Mouse (Mus musculus) limb, embryonic 12.5 days (tissue): ENCODE measurements around the gene Bcat1. TPM values are rescaled to one million over a fixed set of nuclear protein-coding genes. Genes with fewer than 3 reads are reported as not detected.

ENCODE experiments used
- ATAC-seq: fragments of 200-750 bp; cut with Nextera tagmentation; 2 replicates; pipeline ENCODE4 v1.8.0; 2017; ENCODE audit warnings: low read depth, moderate TSS enrichment; ENCODE audit not compliant: insufficient number of reproducible peaks, insufficient read depth, low FRiP score, low TSS enrichment
- H3K27ac ChIP-seq: fragments of 300-500 bp; sonication (generic); 2 replicates; pipeline ENCODE4 v1.5.1; 2016; ENCODE audit warnings: mild to moderate bottlenecking, moderate library complexity
- H3K27me3 ChIP-seq: fragments of 300-500 bp; sonication (generic); 2 replicates; pipeline ENCODE4 v1.6.1; 2016; ENCODE audit warnings: mild to moderate bottlenecking, moderate library complexity
- H3K36me3 ChIP-seq: fragments of 300-500 bp; sonication (generic); 2 replicates; pipeline ENCODE4 v1.6.1; 2016; ENCODE audit warnings: mild to moderate bottlenecking, moderate library complexity
- H3K4me1 ChIP-seq: fragments of 300-500 bp; sonication (generic); replicated peaks from 2 replicates; pipeline ENCODE4 v1.6.1; 2016
- H3K4me2 ChIP-seq: fragments of 300-500 bp; sonication (generic); 2 replicates; pipeline ENCODE4 v1.6.1; 2016; ENCODE audit warnings: mild to moderate bottlenecking, moderate library complexity
- H3K4me3 ChIP-seq: fragments of 300-500 bp; sonication (generic); replicated peaks from 2 replicates; pipeline ENCODE4 v1.5.1; 2016; ENCODE audit warnings: mild to moderate bottlenecking
- H3K9ac ChIP-seq: fragments of 300-500 bp; sonication (generic); replicated peaks from 2 replicates; pipeline ENCODE4 v1.6.1; 2016; ENCODE audit warnings: mild to moderate bottlenecking, moderate library complexity
- H3K9me3 ChIP-seq: fragments of 300-500 bp; sonication (generic); 2 replicates; pipeline ENCODE4 v1.6.1; 2016; ENCODE audit warnings: mild to moderate bottlenecking, moderate library complexity
- WGBS: fragments of 180-500 bp; shearing (Covaris S2); methylation state at CpG from one replicate; pipeline ENCODE4 v1.1.7; 2016; 5-methylcytosine and 5-hydroxymethylcytosine counted together
- polyA plus RNA-seq: library from polyadenylated mRNA; unstranded; fragments of >200 nt; fragmentation: Nextera tagmentation; extraction: Ambion mirVana; gene quantifications from 2 replicates; pipeline ENCODE4 v1.2.1, GENCODE M21; 2016

Gene Bcat1
- polyA plus RNA-seq, 1 experiment from 2014 or later: 41.7 TPM

- no peaks in the 10 kb centered on the region for H3K36me3 ChIP-seq
- H3K4me1 ChIP-seq: peaks cover 1% of the 10 kb centered on the region; the same call in 1 of the 2 replicates
- H3K4me2 ChIP-seq: no peak overlapping the region
- no peak for ATAC-seq
- H3K9ac ChIP-seq: no peak overlapping the region
- WGBS: 80% methylated on average over 2 of the region's 2 CpGs
- H3K9me3 ChIP-seq: no peaks in the 10 kb centered on the region
- 0 out of 2 replicates have a peak, but pooled peaks cover 5% of the 10 kb centered on the region for H3K27me3 ChIP-seq
- no peak overlapping the region for H3K4me3 ChIP-seq
- no peak overlapping the region for H3K27ac ChIP-seq
Measured at GRCm38 (mm10) chr6:145069921-145070320, 6.1 kb downstream of the Bcat1 start.

GRCm38 (mm10) chr6:145069397-145069796, 6.6 kb downstream of the Bcat1 start:
- H3K36me3 ChIP-seq: no peaks in the 10 kb centered on the region
- no peaks in the 10 kb centered on the region for H3K9me3 ChIP-seq
- H3K4me1 ChIP-seq: no peaks in the 10 kb centered on the region; the same call in 1 of the 2 replicates
- WGBS: 95% methylated on average over 7 of the region's 7 CpGs
- no peak overlapping the region for H3K27ac ChIP-seq
- H3K9ac ChIP-seq: no peak overlapping the region
- no peak overlapping the region for H3K4me2 ChIP-seq
- no peak overlapping the region for H3K4me3 ChIP-seq
- 0 out of 2 replicates have a peak, but pooled peaks cover 5% of the 10 kb centered on the region for H3K27me3 ChIP-seq
- ATAC-seq: no peak

DNA sequence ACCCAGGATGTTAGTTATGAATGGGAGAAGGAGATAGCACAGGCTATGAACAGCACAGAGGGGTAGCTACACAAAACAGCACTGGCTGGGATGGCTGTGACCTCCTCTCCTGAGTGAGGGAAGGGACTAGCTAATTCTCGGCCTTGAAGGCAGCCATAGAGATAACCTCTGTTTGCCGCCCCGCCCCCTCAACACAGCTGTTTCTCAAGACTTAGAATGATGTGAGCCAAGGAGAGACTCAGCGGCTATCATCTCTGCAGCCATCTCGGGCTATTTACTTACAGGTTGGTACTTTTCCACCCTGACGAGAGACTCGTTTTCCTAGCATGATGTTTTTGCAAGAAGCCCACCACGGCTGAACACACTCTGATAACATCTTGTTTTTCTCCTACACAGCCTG, 8.3 kb downstream of the Bcat1 start:
- H3K4me3 ChIP-seq: no peak overlapping the region
- WGBS: 75% methylated on average over 8 of the region's 8 CpGs
- no peak overlapping the region for H3K9ac ChIP-seq
- no peak overlapping the region for H3K27ac ChIP-seq
- no peaks in the 10 kb centered on the region for H3K9me3 ChIP-seq
- no peak for ATAC-seq
- no peaks in the 10 kb centered on the region for H3K4me1 ChIP-seq
- no peaks in the 10 kb centered on the region for H3K27me3 ChIP-seq
- no peak overlapping the region for H3K4me2 ChIP-seq
- no peaks in the 10 kb centered on the region for H3K36me3 ChIP-seq

- no peak for ATAC-seq
- Histone ChIP-seq H3K4me3 (no peak overlapping the region), H3K27me3 (no peaks in the 10 kb centered on the region), H3K36me3 (no peaks in the 10 kb centered on the region), H3K4me2 (no peak overlapping the region), H3K9me3 (no peaks in the 10 kb centered on the region), H3K4me1 (no peaks in the 10 kb centered on the region), H3K27ac (no peak overlapping the region), H3K9ac (no peak overlapping the region)
- WGBS: 75% methylated on average over 6 of the region's 6 CpGs
Measured at GRCm38 (mm10) chr6:145066416-145066815, 9.6 kb downstream of the Bcat1 start.

GRCm38 (mm10) chr6:145065301-145065845, 10.6 kb downstream of the Bcat1 start:
- no peaks in the 10 kb centered on the region for H3K4me1 ChIP-seq
- no peaks in the 10 kb centered on the region for H3K36me3 ChIP-seq
- no peak for ATAC-seq
- no peaks in the 10 kb centered on the region for H3K9me3 ChIP-seq
- WGBS: 80% methylated on average over 4 of the region's 4 CpGs
- H3K27ac ChIP-seq: no peak overlapping the region
- no peak overlapping the region for H3K4me2 ChIP-seq
- no peak overlapping the region for H3K4me3 ChIP-seq
- no peaks in the 10 kb centered on the region for H3K27me3 ChIP-seq
- no peak overlapping the region for H3K9ac ChIP-seq

DNA sequence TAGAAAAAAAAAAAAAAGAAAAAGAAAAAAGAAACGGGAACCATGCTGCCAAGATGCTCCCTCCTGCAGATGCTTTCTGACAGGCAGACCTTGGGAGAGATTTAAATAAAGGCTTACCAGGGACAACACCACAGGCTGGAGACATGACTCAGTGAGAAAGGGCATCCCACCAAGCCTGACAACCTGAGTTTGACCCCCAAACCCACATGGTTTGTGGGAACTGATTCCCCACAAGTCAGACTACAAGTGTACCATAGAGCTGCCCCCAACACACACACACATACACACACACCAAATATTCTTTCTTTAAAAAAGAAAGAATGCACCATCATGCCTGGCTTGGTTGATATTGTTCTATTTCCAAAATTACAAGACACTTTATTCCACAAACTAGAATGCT, 11.9 kb downstream of the Bcat1 start:
- H3K27ac ChIP-seq: no peak overlapping the region
- no peaks in the 10 kb centered on the region for H3K36me3 ChIP-seq
- H3K9ac ChIP-seq: no peak overlapping the region
- H3K4me2 ChIP-seq: no peak overlapping the region
- ATAC-seq: no peak
- no peaks in the 10 kb centered on the region for H3K9me3 ChIP-seq
- no peaks in the 10 kb centered on the region for H3K4me1 ChIP-seq
- WGBS: 50% methylated on average over 1 of the region's 1 CpGs
- no peaks in the 10 kb centered on the region for H3K27me3 ChIP-seq
- no peak overlapping the region for H3K4me3 ChIP-seq

GRCm38 (mm10) chr6:145063212-145063868, 12.6 kb downstream of the Bcat1 start:
- WGBS: 23% methylated on average over 5 of the region's 5 CpGs
- no peak overlapping the region for H3K4me2 ChIP-seq
- no peak overlapping the region for H3K9ac ChIP-seq
- no peak overlapping the region for H3K27ac ChIP-seq
- ATAC-seq: no peak
- no peak overlapping the region for H3K4me3 ChIP-seq
- no peaks in the 10 kb centered on the region for H3K9me3 ChIP-seq
- H3K4me1 ChIP-seq: no peaks in the 10 kb centered on the region
- H3K36me3 ChIP-seq: no peaks in the 10 kb centered on the region
- no peaks in the 10 kb centered on the region for H3K27me3 ChIP-seq

DNA sequence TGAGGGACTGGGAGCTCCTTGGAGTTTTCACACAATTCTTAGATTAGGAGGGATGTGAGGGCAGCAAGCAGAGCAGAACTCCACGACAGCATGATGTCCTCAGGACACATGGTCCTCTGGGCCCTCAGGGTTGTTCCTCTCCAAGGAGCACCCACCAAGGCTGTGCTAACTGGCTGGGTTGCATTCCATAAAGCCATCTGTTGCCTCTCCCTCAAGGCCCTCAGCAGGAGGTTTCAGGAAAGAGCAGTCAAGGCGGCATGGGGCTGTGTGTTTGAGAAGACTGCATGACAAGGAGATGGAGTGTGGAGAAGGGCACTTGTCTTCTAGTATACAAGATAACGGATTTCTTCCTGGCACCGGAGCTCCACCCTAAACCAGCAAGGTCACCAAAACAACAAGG, 13.2 kb downstream of the Bcat1 start:
- H3K4me1 ChIP-seq: no peaks in the 10 kb centered on the region
- H3K27ac ChIP-seq: no peak overlapping the region
- no peak overlapping the region for H3K9ac ChIP-seq
- no peaks in the 10 kb centered on the region for H3K9me3 ChIP-seq
- WGBS: 46% methylated on average over 4 of the region's 4 CpGs
- no peak overlapping the region for H3K4me3 ChIP-seq
- no peak for ATAC-seq
- H3K27me3 ChIP-seq: no peaks in the 10 kb centered on the region
- H3K36me3 ChIP-seq: no peaks in the 10 kb centered on the region
- H3K4me2 ChIP-seq: no peak overlapping the region

DNA sequence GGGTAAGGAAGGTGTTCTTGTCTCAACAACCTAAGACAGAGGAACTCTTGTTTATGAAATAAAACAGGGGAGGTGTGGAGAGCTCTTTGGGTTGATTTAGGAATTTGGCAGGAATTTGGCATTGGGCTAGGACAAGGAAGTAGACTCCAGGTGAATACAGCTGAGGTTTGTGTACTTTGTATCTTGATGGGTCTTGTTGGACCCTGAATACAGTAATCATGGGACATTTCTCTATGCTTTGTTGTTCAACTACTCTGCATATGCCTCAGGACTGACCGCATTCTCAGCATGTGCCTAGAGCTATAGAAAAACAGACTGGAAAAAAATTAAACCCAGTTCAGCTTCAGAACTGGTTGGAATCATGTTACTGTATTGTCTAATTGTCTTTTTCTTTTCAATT, 14.6 kb downstream of the Bcat1 start:
- 92% methylated on average over 1 of the region's 1 CpGs for WGBS
- Histone ChIP-seq H3K27ac (no peak overlapping the region), H3K27me3 (no peaks in the 10 kb centered on the region), H3K9me3 (no peaks in the 10 kb centered on the region), H3K4me1 (peaks cover under 1% of the 10 kb centered on the region; the same call in 1 of the 2 replicates), H3K4me3 (no peak overlapping the region), H3K9ac (no peak overlapping the region), H3K4me2 (no peak overlapping the region), H3K36me3 (no peaks in the 10 kb centered on the region)
- ATAC-seq: no peak

DNA sequence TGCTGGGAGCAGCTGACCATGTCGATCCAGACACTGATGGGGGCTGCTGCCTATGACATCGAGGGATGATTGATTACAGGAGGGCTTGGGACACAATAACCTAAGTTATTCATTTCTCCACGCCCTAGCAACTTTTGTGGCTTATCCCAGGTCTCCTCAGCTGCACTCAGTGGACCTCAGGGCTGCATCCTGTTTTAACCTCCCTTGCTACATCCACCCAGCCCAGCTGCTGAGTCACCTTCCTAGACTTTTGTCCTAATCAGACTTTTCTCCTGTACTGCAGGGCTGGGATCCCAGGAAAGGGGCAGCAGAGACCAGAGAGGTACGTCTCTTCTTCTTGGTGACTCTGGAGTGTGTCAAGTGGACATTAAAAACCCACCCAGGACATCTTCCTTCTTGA, 19.9 kb downstream of the Bcat1 start:
- no peak for ATAC-seq
- Histone ChIP-seq H3K27me3 (no peaks in the 10 kb centered on the region), H3K4me2 (no peak overlapping the region), H3K27ac (no peak overlapping the region), H3K9me3 (no peaks in the 10 kb centered on the region), H3K9ac (no peak overlapping the region), H3K4me3 (no peak overlapping the region), H3K36me3 (no peaks in the 10 kb centered on the region), H3K4me1 (peaks cover 3% of the 10 kb centered on the region; the same call in 1 of the 2 replicates)
- WGBS: 74% methylated on average over 4 of the region's 4 CpGs

- H3K9me3 ChIP-seq: no peaks in the 10 kb centered on the region
- 63% methylated on average over 6 of the region's 6 CpGs for WGBS
- no peak for ATAC-seq
- H3K4me2 ChIP-seq: no peak overlapping the region
- no peak overlapping the region for H3K9ac ChIP-seq
- H3K27ac ChIP-seq: no peak overlapping the region
- H3K4me1 ChIP-seq: peaks cover 3% of the 10 kb centered on the region; the same call in 1 of the 2 replicates
- H3K36me3 ChIP-seq: no peaks in the 10 kb centered on the region
- H3K27me3 ChIP-seq: no peaks in the 10 kb centered on the region
- no peak overlapping the region for H3K4me3 ChIP-seq
Measured at GRCm38 (mm10) chr6:145055277-145055858, 20.6 kb downstream of the Bcat1 start.
